Mouse (Mus musculus) kidney, postnatal 10 days (tissue): ENCODE results near the gene Ptprg.
A peak's percentile ranks its signal among the peaks of the same experiment; 100 is the strongest.

Source experiments
- DNase-seq: peaks from one replicate; pipeline ENCODE4 v3.0.0; 2021; ENCODE audit warnings: mixed read lengths

Gene Ptprg

GRCm38 (mm10) chr14:12107991-12108390 is 554.7 kb downstream of the Ptprg start:
- DNase-seq, result no peak

- DNase-seq, result peak; percentile 87
These were observed 559.2 kb downstream of the Ptprg start for GRCm38 (mm10) chr14:12112548-12113011.

GRCm38 (mm10) chr14:12113326-12113725 is 560.0 kb downstream of the Ptprg start:
- DNase-seq, result no peak

- DNase-seq, result no peak
These were observed 560.7 kb downstream of the Ptprg start for GRCm38 (mm10) chr14:12114016-12114415.

DNA sequence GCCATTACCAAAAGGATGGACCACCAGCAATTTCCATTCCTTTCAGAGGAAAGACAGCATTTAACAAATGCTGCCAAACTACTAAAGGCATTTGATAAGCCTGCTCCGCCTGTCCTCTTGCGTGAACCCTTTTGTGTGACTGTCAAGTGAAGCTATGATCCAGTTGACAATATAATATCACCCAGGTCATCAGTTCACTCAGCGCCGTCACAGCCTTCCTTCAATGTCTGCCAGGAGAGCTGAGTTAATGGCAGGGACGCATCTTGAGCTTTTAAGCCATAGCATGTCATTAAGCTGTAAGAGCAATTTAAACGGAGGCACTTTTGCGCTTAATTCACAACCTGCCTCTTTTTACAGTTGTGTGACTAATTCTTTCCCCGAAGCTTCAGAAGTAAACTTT is 565.9 kb downstream of the Ptprg start:
- no peak for DNase-seq

DNA sequence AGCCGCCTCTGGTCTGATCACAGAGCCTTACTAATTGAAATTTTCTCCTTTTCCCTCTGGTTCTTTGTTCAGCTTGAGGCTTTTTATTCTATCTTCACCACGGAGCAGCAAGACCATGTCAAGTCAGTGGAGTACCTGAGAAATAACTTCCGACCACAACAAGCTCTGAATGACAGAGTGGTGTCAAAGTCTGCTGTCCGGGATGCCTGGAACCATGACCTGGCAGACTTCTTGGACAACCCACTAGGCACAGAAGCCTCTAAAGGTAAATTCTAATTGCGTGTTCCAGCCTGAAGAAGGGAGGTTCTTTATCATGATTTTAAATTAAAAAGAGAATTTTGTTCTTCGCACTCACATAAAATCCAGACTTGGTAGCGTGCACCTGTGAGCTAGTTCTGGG is 568.6 kb downstream of the Ptprg start:
- DNase-seq, result no peak

- DNase-seq, result no peak
These were observed 571.4 kb downstream of the Ptprg start for GRCm38 (mm10) chr14:12124682-12125081.

DNA sequence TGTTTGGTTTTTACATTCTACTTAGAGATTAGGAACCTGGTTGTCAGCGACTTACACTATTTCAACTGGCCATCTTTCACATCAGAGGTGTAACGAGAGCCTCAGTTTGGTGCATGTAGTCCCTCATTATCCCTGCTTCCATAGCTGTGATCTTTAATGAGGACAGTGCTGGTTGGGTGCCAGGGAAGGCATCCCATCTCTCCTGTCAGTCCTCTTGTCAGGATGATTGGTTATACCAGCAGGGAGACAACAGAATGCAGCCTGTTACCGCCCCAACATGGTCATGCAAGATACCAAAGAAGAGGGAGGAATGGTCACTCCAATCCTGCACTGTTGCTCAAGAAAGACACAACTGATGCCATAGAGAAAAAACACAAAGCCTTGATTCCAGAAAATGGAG is 574.6 kb downstream of the Ptprg start:
- no peak for DNase-seq

DNA sequence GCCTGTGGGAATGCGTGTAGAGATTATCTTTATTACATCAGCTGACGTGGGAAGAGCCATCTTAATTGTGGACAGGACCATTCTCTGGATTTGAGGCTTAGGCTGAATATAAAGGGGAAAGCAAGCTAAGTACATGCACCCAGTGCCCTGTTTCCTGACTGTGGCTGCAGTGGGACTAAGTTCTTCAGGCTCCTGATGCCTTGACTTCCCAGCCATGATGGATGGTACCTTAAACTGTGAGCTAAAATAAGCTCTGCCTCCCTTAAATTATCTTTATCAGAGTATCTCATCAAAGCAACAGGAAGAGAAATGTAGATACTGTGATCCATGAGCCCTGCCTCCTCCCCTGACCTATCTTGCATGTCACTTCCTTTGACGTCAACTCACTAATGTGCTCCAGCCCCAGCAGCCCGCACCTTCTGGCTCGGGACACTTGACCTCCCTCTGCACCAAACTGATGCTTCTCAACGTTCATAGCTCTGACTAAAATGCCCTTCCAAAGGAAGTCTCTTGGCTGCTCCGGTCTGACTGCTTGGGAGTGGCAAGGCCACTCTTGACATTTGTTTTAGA is 578.8 kb downstream of the Ptprg start:
- peak; percentile 46 for DNase-seq

DNA sequence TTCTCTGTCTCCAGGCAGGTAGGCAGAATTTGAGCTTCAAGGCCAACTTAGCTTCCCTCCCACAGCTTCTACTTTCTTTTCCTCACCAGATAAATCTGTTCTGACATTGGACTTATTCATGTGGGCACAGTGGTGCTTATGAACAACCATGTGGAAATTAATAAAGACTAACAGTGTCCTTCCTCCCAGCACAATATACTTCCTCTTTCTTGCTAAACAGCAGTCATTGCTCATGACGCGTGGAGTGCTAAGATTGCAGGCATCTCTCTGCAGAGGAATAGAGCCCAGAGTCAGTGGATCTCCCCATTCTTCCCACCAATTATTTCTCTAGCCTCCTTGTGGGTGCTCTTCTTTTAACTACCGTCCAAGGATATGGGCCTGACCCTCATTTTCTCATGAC is 579.8 kb downstream of the Ptprg start:
- DNase-seq, result no peak

DNA sequence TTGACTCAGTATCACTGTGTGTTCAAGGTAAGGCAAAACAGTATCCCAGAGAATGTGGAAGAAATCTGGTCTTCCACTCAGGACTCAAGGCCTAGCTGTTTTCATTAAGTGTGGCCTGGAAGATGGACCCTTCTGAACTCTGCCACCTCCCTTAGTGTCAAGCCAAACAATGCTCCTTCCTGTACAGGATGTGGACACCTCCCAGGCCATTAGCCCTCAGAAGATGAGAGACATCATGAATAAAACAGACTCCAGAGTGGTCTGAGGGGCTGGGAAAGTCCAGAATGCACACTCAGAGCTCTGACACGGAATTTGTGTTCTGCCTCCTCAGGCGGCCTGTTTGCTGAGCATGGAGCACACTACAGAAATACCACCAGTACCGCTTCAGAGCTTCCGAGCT is 581.2 kb downstream of the Ptprg start:
- DNase-seq, result no peak

GRCm38 (mm10) chr14:12136536-12136935 is 583.2 kb downstream of the Ptprg start:
- DNase-seq, result no peak

GRCm38 (mm10) chr14:12139643-12140481 is 586.5 kb downstream of the Ptprg start:
- DNase-seq, result peak; percentile 54

- no peak for DNase-seq
These were observed 590.7 kb downstream of the Ptprg start for GRCm38 (mm10) chr14:12143941-12144485.

DNA sequence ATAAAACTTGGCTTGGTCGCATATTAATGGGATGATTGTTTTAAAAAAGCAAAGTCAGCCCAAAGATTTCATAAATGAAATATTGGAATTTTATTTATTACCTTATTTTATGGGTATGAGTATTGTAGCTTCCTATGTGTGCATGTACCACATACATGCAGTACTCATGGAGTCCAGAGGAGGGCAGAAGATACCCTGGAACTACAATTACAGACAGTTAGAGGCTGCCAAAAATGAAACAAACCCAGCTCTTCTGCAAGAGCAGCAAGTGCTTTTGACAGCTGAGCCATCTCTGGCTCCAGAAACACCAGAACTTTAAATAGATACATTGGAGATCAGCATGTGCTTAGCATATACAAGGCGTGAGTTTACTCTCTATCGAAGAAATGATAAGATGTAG is 592.6 kb downstream of the Ptprg start:
- no peak for DNase-seq

GRCm38 (mm10) chr14:12149529-12149928 is 596.2 kb downstream of the Ptprg start:
- DNase-seq, result no peak

- DNase-seq, result peak; percentile 81
These were observed 598.6 kb downstream of the Ptprg start for GRCm38 (mm10) chr14:12151927-12152326.

DNA sequence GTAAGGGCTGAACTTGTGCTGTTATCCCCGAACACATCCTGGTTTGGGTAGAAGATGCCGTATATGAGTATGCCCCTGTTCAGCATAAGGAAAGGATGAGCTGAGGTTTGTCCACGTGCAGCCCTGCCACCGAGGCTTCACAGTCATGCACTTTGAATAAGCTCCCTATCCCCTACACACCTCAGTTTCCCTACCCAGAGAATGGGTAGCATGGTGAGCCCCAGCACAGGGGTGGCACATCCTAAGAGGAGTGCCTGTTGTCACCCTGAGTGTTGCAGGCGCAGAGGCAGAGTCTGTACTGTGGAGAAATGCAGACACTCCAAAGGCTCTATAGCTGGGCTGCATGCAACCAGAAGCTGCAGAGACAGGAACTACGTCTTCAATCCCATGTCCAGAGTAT is 599.4 kb downstream of the Ptprg start:
- no peak for DNase-seq

DNA sequence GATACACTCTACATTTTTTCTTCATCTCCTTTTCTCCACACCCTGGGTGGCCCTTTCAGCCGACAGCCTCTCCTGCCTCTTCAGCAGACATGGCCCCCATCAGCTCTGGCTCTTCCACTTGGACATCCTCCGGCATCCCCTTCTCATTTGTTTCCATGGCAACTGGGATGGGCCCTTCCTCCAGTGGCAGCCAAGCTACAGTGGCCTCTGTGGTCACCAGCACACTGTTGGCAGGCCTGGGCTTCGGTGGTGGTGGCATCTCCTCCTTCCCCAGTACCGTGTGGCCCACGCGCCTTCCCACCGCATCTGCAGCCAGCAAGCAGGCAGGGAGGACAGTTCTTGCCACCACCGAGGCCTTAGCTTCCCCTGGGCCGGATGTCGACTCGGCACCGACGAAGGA is 600.3 kb downstream of the Ptprg start:
- no peak for DNase-seq

- peak; percentile 71 for DNase-seq
These were observed 608.5 kb downstream of the Ptprg start for GRCm38 (mm10) chr14:12161738-12162310.

DNA sequence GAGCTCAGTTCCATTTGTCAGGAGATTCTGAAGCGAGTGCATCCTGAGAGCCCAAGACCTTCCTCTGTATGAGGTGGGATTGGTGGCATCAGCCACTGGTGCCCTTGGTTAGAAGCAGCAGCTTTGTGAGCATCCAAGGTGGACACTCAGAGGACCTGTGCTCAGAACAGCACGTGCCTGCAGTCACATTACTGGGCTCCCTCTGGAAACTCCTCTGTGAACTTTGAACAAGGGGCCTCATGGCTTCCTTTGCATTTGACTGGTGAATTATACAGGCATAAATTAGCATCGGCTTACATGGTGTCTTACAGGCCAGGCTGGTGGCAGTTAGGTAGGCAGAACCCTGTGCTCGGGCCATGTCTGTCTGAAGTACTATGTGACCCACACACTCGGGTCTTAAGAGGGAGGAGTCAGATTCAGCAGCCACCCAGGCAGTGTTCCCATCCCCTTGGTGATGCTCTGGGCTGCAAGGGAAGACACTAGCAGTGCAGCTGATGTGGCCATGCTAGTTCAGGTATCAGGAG is 609.1 kb downstream of the Ptprg start:
- DNase-seq, result peak; percentile 19

- peak; percentile 25 for DNase-seq
These were observed 609.9 kb downstream of the Ptprg start for GRCm38 (mm10) chr14:12163196-12163595.

GRCm38 (mm10) chr14:12167215-12167614 is 613.9 kb downstream of the Ptprg start:
- DNase-seq, result no peak

DNA sequence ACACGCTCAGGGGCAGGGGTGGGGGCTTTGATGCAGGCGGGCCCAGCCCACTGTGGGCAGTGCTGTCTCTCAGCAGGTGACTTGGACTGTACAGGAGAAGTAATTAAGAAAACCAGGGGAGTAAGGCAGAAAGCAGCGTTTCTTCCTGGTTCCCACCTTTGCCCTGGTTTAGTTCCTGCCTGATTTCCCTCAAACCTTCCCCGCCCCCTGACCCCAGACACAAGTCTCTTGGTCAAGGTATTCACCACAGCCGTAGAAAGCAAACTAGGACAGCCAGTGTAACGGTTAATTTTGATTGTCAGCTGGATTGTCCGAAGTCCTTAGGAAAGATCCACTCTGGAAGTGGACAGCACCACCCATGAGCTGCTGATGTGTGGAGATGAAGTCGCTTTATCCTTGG is 614.3 kb downstream of the Ptprg start:
- DNase-seq, result no peak
